16 mouse cellular contexts compared by ENCODE assay signal in genomic region chr17:30178402-30178801, GRCm38 (mm10).
DNase-seq lines count a peak whose midpoint lies in the region; ATAC-seq and TF ChIP-seq lines count a peak whose summit lies in the region.
"Had no signal": no experiment of that assay in that cellular context is flagged by ENCODE, and none has a peak within 500 bp of the region (broad histone marks: within the 10 kb centered on the region; RNA-seq: fewer than 3 reads in every experiment).

No protein-coding gene starts in this region.

- CTCF ChIA-PET in Patski (lab: Charles Lee), result interaction anchor here (0.8 kb wide), 1 partner anchor 25 kb away, joined by 3 read pairs; no protein-coding TSS in a partner anchor

- H3K4me1 ChIP-seq in hindbrain, postnatal 0 days (ENCODE audit: insufficient read depth, low read length), result no peaks in the 10 kb centered on the region; the same call in 1 of the 2 replicates
- H3K4me1 ChIP-seq in hindbrain, embryonic 11.5 days (replicated peaks; ENCODE audit: control insufficient read depth, insufficient read depth, low read length), result no peaks in the 10 kb centered on the region
- H3K4me1 ChIP-seq: intestine, embryonic 15.5 days; midbrain, embryonic 15.5 days; neural tube, embryonic 12.5 days had no signal

- H3K9me3 ChIP-seq in hindbrain, postnatal 0 days (ENCODE audit: low read length), result no peaks in the 10 kb centered on the region
- H3K9me3 ChIP-seq in hindbrain, embryonic 11.5 days (ENCODE audit: control insufficient read depth, low read length), result no peaks in the 10 kb centered on the region
- H3K9me3 ChIP-seq: G1E; intestine, embryonic 15.5 days; midbrain, embryonic 15.5 days; neural tube, embryonic 12.5 days had no signal

- H3K36me3 ChIP-seq in hindbrain, postnatal 0 days (ENCODE audit: insufficient read depth, low read length), result no peaks in the 10 kb centered on the region
- no peaks in the 10 kb centered on the region for H3K36me3 ChIP-seq in hindbrain, embryonic 11.5 days (ENCODE audit: control insufficient read depth, insufficient read depth, low read length)
- H3K36me3 ChIP-seq: midbrain, embryonic 15.5 days had no signal

- DNase-seq in hindbrain, postnatal 0 days (ENCODE audit: low spot score), result peak; percentile 49
- DNase-seq in hindbrain, embryonic 11.5 days (ENCODE audit: low spot score), result no peak
- peak; percentile 74 for DNase-seq in Patski (ENCODE audit: low read depth, low spot score)
- DNase-seq in cerebellum, adult 8-10 months, result peak; percentile 48
- DNase-seq in kidney, postnatal 14 days, result peak; percentile 79
- no peak for DNase-seq in ovary, postnatal 36 days (ENCODE audit: low spot score)
- DNase-seq in embryo, embryonic 9.5 days (ENCODE audit: extremely low spot score), result no peak
- DNase-seq: adrenal gland, adult 8-10 months; gastrocnemius, postnatal 10 days; liver; lung, embryonic 14.5 days; retina, postnatal 1 day had no signal

- in situ Hi-C loops in Patski (cut with MboI; ENCODE audit: low pct_unique_long_range_greater_than_20kb), result no loop called here

- WGBS in hindbrain, postnatal 0 days, result 43% methylated on average over 1 of the region's 1 CpGs
- WGBS in hindbrain, embryonic 11.5 days, result 86% methylated on average over 1 of the region's 1 CpGs

- 0 out of 2 replicates have a peak overlapping the region, but pooled peaks have one; percentile 26 for H3K27ac ChIP-seq in hindbrain, postnatal 0 days
- no peak overlapping the region for H3K27ac ChIP-seq in hindbrain, embryonic 11.5 days (ENCODE audit: low read depth, low read length)
- H3K27ac ChIP-seq: intestine, embryonic 15.5 days; midbrain, embryonic 15.5 days; neural tube, embryonic 12.5 days had no signal

- H3K9ac ChIP-seq in hindbrain, postnatal 0 days (replicated peaks; ENCODE audit: low read length), result no peak overlapping the region
- no peak overlapping the region for H3K9ac ChIP-seq in hindbrain, embryonic 11.5 days (ENCODE audit: low read depth, low read length)
- H3K9ac ChIP-seq: intestine, embryonic 15.5 days; lung, embryonic 14.5 days; midbrain, embryonic 15.5 days; neural tube, embryonic 12.5 days had no signal

- no peaks in the 10 kb centered on the region for H3K27me3 ChIP-seq in hindbrain, postnatal 0 days (ENCODE audit: insufficient read depth, low read length)
- H3K27me3 ChIP-seq in hindbrain, embryonic 11.5 days (ENCODE audit: control insufficient read depth, insufficient read depth, low read length), result no peaks in the 10 kb centered on the region
- H3K27me3 ChIP-seq in Patski, result no peaks in the 10 kb centered on the region
- H3K27me3 ChIP-seq: intestine, embryonic 15.5 days; midbrain, embryonic 15.5 days; neural tube, embryonic 12.5 days had no signal

- no peak for ATAC-seq in hindbrain, postnatal 0 days
- no peak for ATAC-seq in hindbrain, embryonic 11.5 days (ENCODE audit: low FRiP score)
- peak; percentile 99 for ATAC-seq in Patski
- ATAC-seq: intestine, embryonic 15.5 days; midbrain, embryonic 15.5 days had no signal

- no peak overlapping the region for H3K4me2 ChIP-seq in hindbrain, postnatal 0 days (ENCODE audit: low read depth, low read length)
- H3K4me2 ChIP-seq in hindbrain, embryonic 11.5 days (replicated peaks; ENCODE audit: low read depth, low read length), result no peak overlapping the region
- H3K4me2 ChIP-seq: intestine, embryonic 15.5 days; lung, embryonic 14.5 days; midbrain, embryonic 15.5 days; neural tube, embryonic 12.5 days had no signal

- no peak for TF ChIP-seq CTCF in hindbrain, postnatal 0 days (IDR thresholded peaks at IDR 0.05; ENCODE audit: low read depth)
- TF ChIP-seq CTCF in Patski (IDR thresholded peaks at IDR 0.05), result no peak

- no peak overlapping the region for H3K4me3 ChIP-seq in hindbrain, postnatal 0 days (ENCODE audit: low read length)
- no peak overlapping the region for H3K4me3 ChIP-seq in hindbrain, embryonic 11.5 days (ENCODE audit: low read depth, low read length)
- H3K4me3 ChIP-seq: intestine, embryonic 15.5 days; midbrain, embryonic 15.5 days; neural tube, embryonic 12.5 days had no signal

- POLR2A ChIA-PET in Patski (lab: Charles Lee), result no interaction called here

Comparison
In these comparisons a context has a peak if more than half of its experiments do, and no peak if none do; other contexts are left out.
1. DNase-seq: peak in hindbrain, postnatal 0 days (single experiment), Patski (single experiment), cerebellum, adult 8-10 months (single experiment) and kidney, postnatal 14 days (single experiment); none in hindbrain, embryonic 11.5 days (single experiment), ovary, postnatal 36 days (single experiment) and embryo, embryonic 9.5 days (single experiment).